In genomic region chr2:154507566-154508283, GRCm38 (mm10) we compare ENCODE assay signal across 8 mouse cellular contexts. TPM values are rescaled to one million over a fixed set of nuclear protein-coding genes. Genes with fewer than 3 reads are reported as not detected.
DNase-seq lines count a peak whose midpoint lies in the region; ATAC-seq lines count a peak whose summit lies in the region.

No protein-coding gene starts in this region.

- ATAC-seq in hindbrain, embryonic 16.5 days = 0 out of 2 replicates have a peak, but pooled peaks have one; percentile 50
- ATAC-seq in lung, embryonic 16.5 days (ENCODE audit: low read depth) = peak; percentile 43; the same call in 1 of the 2 replicates
- no peak for ATAC-seq in activated CD4-positive, CD25-positive, alpha-beta regulatory T cell, adult 4 months

- 67% methylated on average over 9 of the region's 9 CpGs for WGBS in hindbrain, embryonic 16.5 days
- WGBS in hindbrain, embryonic 10.5 days = 82% methylated on average over 9 of the region's 9 CpGs
- 55% methylated on average over 9 of the region's 9 CpGs for WGBS in lung, embryonic 16.5 days

- H3K36me3 ChIP-seq in hindbrain, embryonic 16.5 days (ENCODE audit: control insufficient read depth, insufficient read depth, low read length) = peaks cover 5% of the 10 kb centered on the region
- peaks cover 98% of the 10 kb centered on the region for H3K36me3 ChIP-seq in hindbrain, embryonic 10.5 days
- peaks cover 12% of the 10 kb centered on the region for H3K36me3 ChIP-seq in lung, embryonic 16.5 days (ENCODE audit: control insufficient read depth, insufficient read depth, low read length)

- no peak overlapping the region for H3K27ac ChIP-seq in hindbrain, embryonic 16.5 days (ENCODE audit: low read depth, low read length)
- H3K27ac ChIP-seq in hindbrain, embryonic 10.5 days = no peak overlapping the region
- no peak overlapping the region for H3K27ac ChIP-seq in lung, embryonic 16.5 days (ENCODE audit: low read length)

- no peaks in the 10 kb centered on the region for H3K4me1 ChIP-seq in hindbrain, embryonic 16.5 days (ENCODE audit: control insufficient read depth, insufficient read depth, low read depth, low read length)
- no peaks in the 10 kb centered on the region for H3K4me1 ChIP-seq in hindbrain, embryonic 10.5 days (replicated peaks)
- no peaks in the 10 kb centered on the region for H3K4me1 ChIP-seq in lung, embryonic 16.5 days (replicated peaks; ENCODE audit: control insufficient read depth, insufficient read depth, low read length)

- H3K9me3 ChIP-seq in hindbrain, embryonic 16.5 days (ENCODE audit: control insufficient read depth, low read length) = no peaks in the 10 kb centered on the region
- no peaks in the 10 kb centered on the region for H3K9me3 ChIP-seq in hindbrain, embryonic 10.5 days
- no peaks in the 10 kb centered on the region for H3K9me3 ChIP-seq in lung, embryonic 16.5 days (ENCODE audit: control insufficient read depth, low read length)

- H3K27me3 ChIP-seq in hindbrain, embryonic 16.5 days (replicated peaks; ENCODE audit: control insufficient read depth, insufficient read depth, low read length) = no peaks in the 10 kb centered on the region
- H3K27me3 ChIP-seq in hindbrain, embryonic 10.5 days (ENCODE audit: insufficient read depth, poor library complexity, severe bottlenecking) = no peaks in the 10 kb centered on the region
- H3K27me3 ChIP-seq in lung, embryonic 16.5 days (ENCODE audit: control insufficient read depth, insufficient read depth, low read depth, low read length) = no peaks in the 10 kb centered on the region

- H3K9ac ChIP-seq in hindbrain, embryonic 16.5 days (ENCODE audit: low read depth, low read length) = no peak overlapping the region
- no peak overlapping the region for H3K9ac ChIP-seq in lung, embryonic 16.5 days (ENCODE audit: low read length)

- H3K4me2 ChIP-seq in hindbrain, embryonic 16.5 days (ENCODE audit: low read length) = no peak overlapping the region
- no peak overlapping the region for H3K4me2 ChIP-seq in lung, embryonic 16.5 days (ENCODE audit: low read depth, low read length)

- no peak overlapping the region for H3K4me3 ChIP-seq in hindbrain, embryonic 16.5 days (ENCODE audit: low read length)
- H3K4me3 ChIP-seq in hindbrain, embryonic 10.5 days = no peak overlapping the region
- H3K4me3 ChIP-seq in lung, embryonic 16.5 days (ENCODE audit: low read length) = no peak overlapping the region

- DNase-seq in hindbrain, embryonic 10.5 days (ENCODE audit: low spot score) = no peak
- DNase-seq in Muller cell, postnatal 12 days (ENCODE audit: inconsistent ontology term) = peak; percentile 35
- DNase-seq in cerebellum, adult 9-10 months = peak; percentile 68
- peak; percentile 39 for DNase-seq in kidney, adult 9 months
- DNase-seq in B cell, adult 2 months = no peak

RNA-seq across cellular contexts. Expression of gene 1700003F12Rik, which starts 39.2 kb away (rescaled TPM):
- polyA plus RNA-seq in hindbrain, embryonic 16.5 days (2015; fragmentation: Nextera tagmentation; extraction: Ambion mirVana) = 2.4 and 2.5 TPM in 2 replicates
- polyA plus RNA-seq in hindbrain, embryonic 10.5 days (2016; fragmentation: Nextera tagmentation; extraction: Ambion mirVana) = 9.5 and 10.0 TPM in 2 replicates
- polyA plus RNA-seq in lung, embryonic 16.5 days (2015; fragmentation: Nextera tagmentation; extraction: Ambion mirVana) = 0.54 and 1.1 TPM in 2 replicates
- polyA plus RNA-seq in activated CD4-positive, CD25-positive, alpha-beta regulatory T cell, adult 4 months (2017; shearing (Covaris generic)) = not detected

RNA-seq across cellular contexts. Expression of gene Actl10, which starts 43.9 kb away (rescaled TPM):
- 0.47 and 0.50 TPM in 2 replicates for polyA plus RNA-seq in hindbrain, embryonic 16.5 days (2015; fragmentation: Nextera tagmentation; extraction: Ambion mirVana)
- polyA plus RNA-seq in hindbrain, embryonic 10.5 days (2016; fragmentation: Nextera tagmentation; extraction: Ambion mirVana) = 0.60 and 1.3 TPM in 2 replicates
- 0.33 and 0.35 TPM in 2 replicates for polyA plus RNA-seq in lung, embryonic 16.5 days (2015; fragmentation: Nextera tagmentation; extraction: Ambion mirVana)
- polyA plus RNA-seq in activated CD4-positive, CD25-positive, alpha-beta regulatory T cell, adult 4 months (2017; shearing (Covaris generic)) = not detected

RNA-seq across cellular contexts. Expression of gene Necab3, which starts 51.0 kb away (rescaled TPM):
- polyA plus RNA-seq in hindbrain, embryonic 16.5 days (2015; fragmentation: Nextera tagmentation; extraction: Ambion mirVana) = 21.6 and 25.7 TPM in 2 replicates
- 9.8 and 16.0 TPM in 2 replicates for polyA plus RNA-seq in hindbrain, embryonic 10.5 days (2016; fragmentation: Nextera tagmentation; extraction: Ambion mirVana)
- polyA plus RNA-seq in lung, embryonic 16.5 days (2015; fragmentation: Nextera tagmentation; extraction: Ambion mirVana) = 2.7 and 4.4 TPM in 2 replicates
- 1 to 10 TPM in 1 of 2 experiments, under 1 TPM in 1; 0.27 to 1.4 TPM for polyA plus RNA-seq in activated CD4-positive, CD25-positive, alpha-beta regulatory T cell, adult 4 months (2017; shearing (Covaris generic))

Comparison
In these comparisons a context has a peak if more than half of its experiments do, and no peak if none do; other contexts are left out.
1. DNase-seq: peak in Muller cell, postnatal 12 days (single experiment), cerebellum, adult 9-10 months (single experiment) and kidney, adult 9 months (single experiment); none in hindbrain, embryonic 10.5 days (single experiment) and B cell, adult 2 months (0 of 2).